Comparison of ENCODE assay signal across 8 mouse cellular contexts in genomic region chrX:38181608-38182258, GRCm38 (mm10). TPM values are rescaled to one million over a fixed set of nuclear protein-coding genes. Genes with fewer than 3 reads are reported as not detected.
DNase-seq lines count a peak whose midpoint lies in the region; ATAC-seq lines count a peak whose summit lies in the region.

No protein-coding gene starts in this region.

- H3K27me3 ChIP-seq in embryonic facial prominence, embryonic 10.5 days (replicated peaks; ENCODE audit: low read depth, poor library complexity, severe bottlenecking): no peaks in the 10 kb centered on the region
- no peaks in the 10 kb centered on the region for H3K27me3 ChIP-seq in heart, embryonic 16.5 days (ENCODE audit: control insufficient read depth, insufficient read depth, low read length)

- peaks cover 3% of the 10 kb centered on the region for H3K9me3 ChIP-seq in embryonic facial prominence, embryonic 10.5 days
- peaks cover 3% of the 10 kb centered on the region; the same call in 1 of the 2 replicates for H3K9me3 ChIP-seq in heart, embryonic 16.5 days (replicated peaks; ENCODE audit: control insufficient read depth, low read length)

- peak overlapping the region; percentile 38; the same call in 1 of the 2 replicates for H3K4me2 ChIP-seq in heart, embryonic 16.5 days (ENCODE audit: low read depth, low read length)

- no peak for DNase-seq in cerebellum, adult 9-11 months
- peak; percentile 59 to 60 for DNase-seq in adrenal gland, adult (ENCODE audit: inconsistent age in 2 of 2, low spot score in 1 of 2)
- DNase-seq in embryonic facial prominence, embryonic 10.5 days (ENCODE audit: low spot score): peak; percentile 84
- peak; percentile 76 to 80 for DNase-seq in kidney, postnatal 25 days
- peak; percentile 15 to 42 for DNase-seq in spleen, postnatal 14 days (ENCODE audit: low spot score in 2 of 2)

- H3K27ac ChIP-seq in embryonic facial prominence, embryonic 10.5 days (replicated peaks): no peak overlapping the region
- H3K27ac ChIP-seq in heart, embryonic 16.5 days (ENCODE audit: low read length): no peak overlapping the region

- no peak overlapping the region for H3K9ac ChIP-seq in heart, embryonic 16.5 days (ENCODE audit: low read length)

- no peaks in the 10 kb centered on the region for H3K4me1 ChIP-seq in embryonic facial prominence, embryonic 10.5 days
- no peaks in the 10 kb centered on the region for H3K4me1 ChIP-seq in heart, embryonic 16.5 days (ENCODE audit: control insufficient read depth, insufficient read depth, low read length)

- H3K4me3 ChIP-seq in embryonic facial prominence, embryonic 10.5 days: peak overlapping the region; percentile 56
- peak overlapping the region; percentile 12; the same call in 1 of the 2 replicates for H3K4me3 ChIP-seq in heart, embryonic 16.5 days (ENCODE audit: low read length)

- ATAC-seq in cerebellum, adult (ENCODE audit: insufficient number of reproducible peaks, low FRiP score, low TSS enrichment): peak; percentile 64; the same call in 1 of the 2 replicates
- peak; percentile 78 for ATAC-seq in heart, embryonic 16.5 days (replicated peaks; ENCODE audit: extremely low read depth, insufficient read depth, low FRiP score)
- peak; percentile 97 for ATAC-seq in megakaryocyte progenitor cell, adult 5-6 weeks (replicated peaks; ENCODE audit: poor library complexity)

- 16% methylated on average over 14 of the region's 15 CpGs for WGBS in embryonic facial prominence, embryonic 10.5 days
- WGBS in heart, embryonic 16.5 days: 15% methylated on average over 9 of the region's 15 CpGs

- H3K36me3 ChIP-seq in embryonic facial prominence, embryonic 10.5 days (replicated peaks): no peaks in the 10 kb centered on the region
- no peaks in the 10 kb centered on the region for H3K36me3 ChIP-seq in heart, embryonic 16.5 days (ENCODE audit: control insufficient read depth, insufficient read depth)

RNA-seq across cellular contexts. Expression of gene Zbtb33, which starts 7.9 kb away (rescaled TPM):
- 3.0 and 3.4 TPM in 2 replicates for polyA plus RNA-seq in embryonic facial prominence, embryonic 10.5 days (2016; fragmentation: Nextera tagmentation; extraction: Ambion mirVana)
- 2.1 and 2.4 TPM in 2 replicates for polyA plus RNA-seq in heart, embryonic 16.5 days (2015; fragmentation: Nextera tagmentation; extraction: Ambion mirVana)
- total RNA-seq in megakaryocyte progenitor cell, adult 5-6 weeks (2015): 27.1 and 31.2 TPM in 2 replicates
- total RNA-seq in megakaryocyte progenitor cell, adult 5-6 weeks (2017): 17.4 and 21.7 TPM in 2 replicates
